Mouse (Mus musculus): ENCODE measurements around the gene Raet1e. TPM values are rescaled to one million over a fixed set of nuclear protein-coding genes. Genes with fewer than 3 reads are reported as not detected.
"Not testable (repeated sequence)": the region's sequence is repeated elsewhere in the genome, so short reads cannot be mapped to it uniquely, and the experiment has no call there.

Gene Raet1e
- total RNA-seq, 2 experiments from 2014 or later = not detected

GRCm38 (mm10) chr10:22272914-22273683 lies 114.7 kb downstream of the Raet1e start:
- DNase-seq (ENCODE audit: low spot score in 2 of 2) = not testable (repeated sequence)

DNA sequence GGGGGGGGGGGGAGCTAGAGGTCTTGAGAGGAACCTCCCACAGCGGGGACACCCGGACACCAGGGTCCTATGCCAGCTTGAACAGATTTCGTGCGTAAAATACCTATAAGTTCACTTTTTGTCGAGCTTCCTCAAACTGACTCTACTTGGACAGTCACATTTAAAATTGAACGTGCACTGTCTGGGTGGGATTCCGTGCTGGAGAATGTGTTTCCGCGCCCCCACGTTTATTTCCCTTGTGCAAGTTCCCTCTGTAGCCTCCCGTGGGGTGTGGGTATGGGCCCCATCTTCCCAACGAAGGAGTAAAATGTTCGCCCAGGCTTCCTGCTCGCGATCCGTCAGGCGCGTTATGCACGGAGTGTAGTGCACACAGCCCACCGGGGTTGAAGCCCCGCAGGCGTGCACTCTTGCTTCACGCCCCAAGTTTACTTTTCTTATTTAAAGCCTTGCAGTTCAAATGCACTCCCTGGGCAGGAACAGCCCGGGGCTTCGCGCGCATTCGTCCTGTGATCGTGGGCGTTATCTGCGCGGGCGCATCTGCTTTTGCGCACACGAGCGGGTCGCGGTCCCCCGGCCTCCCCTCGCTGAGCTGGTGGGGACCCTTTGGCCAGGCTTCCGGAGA lies 115.4 kb downstream of the Raet1e start:
- no peak for DNase-seq (ENCODE audit: low spot score in 2 of 2)

DNA sequence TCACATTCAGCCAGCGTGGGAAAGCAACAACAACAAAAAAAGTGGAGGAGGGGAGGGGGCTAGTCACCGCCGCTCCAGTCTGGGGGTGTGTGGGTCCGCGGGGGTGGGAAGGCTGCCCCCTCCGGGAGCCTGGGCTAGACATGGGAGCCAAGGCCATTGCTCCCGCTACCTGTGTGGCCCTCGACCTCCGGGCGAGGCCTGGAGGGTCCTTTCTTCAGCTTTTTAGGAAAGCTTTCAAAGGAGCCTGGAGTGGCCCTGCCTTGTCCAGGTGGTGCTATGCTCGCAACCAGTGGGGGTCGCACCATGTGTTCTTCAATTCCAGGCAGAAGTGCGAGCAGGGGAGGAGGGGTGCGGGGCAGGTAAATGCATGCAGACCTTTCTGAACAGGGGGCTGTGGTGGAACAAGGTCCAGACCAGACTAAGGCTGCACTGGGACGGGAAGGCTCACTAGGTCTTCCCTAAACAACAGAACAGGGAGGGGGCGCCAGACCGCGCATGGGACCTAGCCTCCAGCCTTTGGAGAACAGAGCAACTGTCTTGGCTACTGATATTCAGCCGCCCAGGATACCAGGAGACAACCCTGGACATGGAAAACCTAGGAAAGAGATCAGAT lies 116.2 kb downstream of the Raet1e start:
- DNase-seq (ENCODE audit: low spot score in 2 of 2) = no peak

DNA sequence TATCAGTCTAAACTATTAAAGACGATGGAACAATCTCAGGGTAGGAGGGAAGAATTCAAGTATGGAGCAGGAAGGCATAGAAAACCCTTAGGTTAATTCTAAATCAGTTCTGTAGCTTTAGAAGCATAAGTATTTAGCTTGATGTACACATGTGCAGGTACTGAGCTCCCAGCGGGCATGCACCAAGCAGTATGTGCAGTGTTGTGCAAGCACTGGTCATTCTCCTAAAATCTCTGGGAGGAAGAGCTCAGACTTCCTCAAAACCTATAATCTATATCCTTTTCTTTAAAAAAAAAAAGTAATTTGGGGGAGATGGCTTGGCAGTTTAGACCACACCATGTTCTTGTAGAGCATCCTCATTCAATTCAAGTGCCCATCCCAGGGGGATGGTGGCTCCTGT lies 120.1 kb downstream of the Raet1e start:
- not testable (repeated sequence) for DNase-seq (ENCODE audit: low spot score in 2 of 2)

DNA sequence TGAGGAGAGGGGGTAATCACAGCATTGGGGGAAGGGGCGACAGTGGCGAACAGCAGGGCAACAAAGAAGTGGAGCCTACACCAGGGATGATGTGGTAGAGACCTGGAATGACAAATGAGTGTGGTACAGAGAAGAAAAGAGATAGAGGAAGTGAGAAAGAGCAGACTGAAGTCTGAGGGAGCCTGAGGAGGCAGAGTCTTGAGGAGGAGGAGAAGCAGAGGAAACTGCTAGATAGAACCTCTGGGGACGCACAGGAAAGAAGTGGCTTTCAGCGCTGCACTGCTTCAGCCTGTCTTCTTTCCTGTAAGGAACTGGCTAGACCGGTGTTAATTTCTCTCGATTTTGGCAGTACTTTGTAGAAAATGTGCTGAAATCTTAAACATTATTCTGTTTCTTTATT lies 124.4 kb downstream of the Raet1e start:
- no peak for DNase-seq (ENCODE audit: low spot score in 2 of 2)

DNA sequence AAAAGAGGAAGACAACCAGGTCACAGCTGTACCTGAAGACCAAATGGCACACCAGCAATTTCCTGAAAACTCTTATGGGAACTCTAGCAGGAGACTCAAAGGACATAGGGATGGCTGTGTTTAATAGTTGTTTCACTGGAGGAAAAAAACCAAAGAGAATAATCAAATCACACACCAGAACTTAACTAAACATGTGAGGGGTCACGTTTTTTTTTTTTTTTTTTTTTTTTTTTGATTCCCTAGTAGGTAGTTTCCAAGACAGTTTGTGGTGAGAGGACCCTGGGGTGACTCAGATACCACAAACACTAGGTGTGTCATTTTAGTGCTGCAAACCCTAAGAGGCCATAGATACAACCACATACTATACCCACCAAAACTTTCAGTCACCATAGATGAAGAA lies 137.3 kb downstream of the Raet1e start:
- no peak for DNase-seq (ENCODE audit: low spot score in 2 of 2)

- no peak for DNase-seq (ENCODE audit: low spot score in 2 of 2)
These were observed 138.8 kb downstream of the Raet1e start for GRCm38 (mm10) chr10:22297033-22297762.

- DNase-seq (ENCODE audit: low spot score in 2 of 2) = no peak
These were observed 139.5 kb downstream of the Raet1e start for GRCm38 (mm10) chr10:22297766-22298461.

DNA sequence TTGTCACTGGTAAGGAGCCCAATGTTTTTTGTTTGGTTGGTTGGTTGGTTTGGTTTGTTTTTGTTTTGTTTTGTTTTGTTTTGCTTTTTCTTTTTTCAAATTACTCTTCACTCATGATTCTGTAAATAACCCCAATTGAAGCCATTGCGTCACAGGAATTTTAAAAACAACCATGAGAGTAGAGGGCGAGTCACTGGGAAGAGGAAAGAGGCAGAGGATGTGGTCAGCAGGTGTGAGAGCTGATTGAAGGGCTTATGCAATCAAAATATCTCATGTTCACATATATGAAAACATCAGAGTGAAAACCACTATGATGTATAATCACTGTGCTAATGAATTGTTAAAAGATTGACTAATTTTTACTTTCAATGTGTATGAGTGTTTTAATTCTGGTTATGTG lies 141.0 kb downstream of the Raet1e start:
- DNase-seq (ENCODE audit: low spot score in 2 of 2) = no peak

- DNase-seq (ENCODE audit: low spot score in 2 of 2) = no peak
These were observed 143.3 kb downstream of the Raet1e start for GRCm38 (mm10) chr10:22301641-22302040.

- no peak for DNase-seq (ENCODE audit: low spot score in 2 of 2)
These were observed 144.1 kb downstream of the Raet1e start for GRCm38 (mm10) chr10:22302344-22303057.

GRCm38 (mm10) chr10:22303736-22304135 lies 145.4 kb downstream of the Raet1e start:
- no peak for DNase-seq (ENCODE audit: low spot score in 2 of 2)

GRCm38 (mm10) chr10:22305801-22306200 lies 147.4 kb downstream of the Raet1e start:
- no peak for DNase-seq (ENCODE audit: low spot score in 2 of 2)

- no peak for DNase-seq (ENCODE audit: low spot score in 2 of 2)
These were observed 148.1 kb downstream of the Raet1e start for GRCm38 (mm10) chr10:22306452-22306851.

DNA sequence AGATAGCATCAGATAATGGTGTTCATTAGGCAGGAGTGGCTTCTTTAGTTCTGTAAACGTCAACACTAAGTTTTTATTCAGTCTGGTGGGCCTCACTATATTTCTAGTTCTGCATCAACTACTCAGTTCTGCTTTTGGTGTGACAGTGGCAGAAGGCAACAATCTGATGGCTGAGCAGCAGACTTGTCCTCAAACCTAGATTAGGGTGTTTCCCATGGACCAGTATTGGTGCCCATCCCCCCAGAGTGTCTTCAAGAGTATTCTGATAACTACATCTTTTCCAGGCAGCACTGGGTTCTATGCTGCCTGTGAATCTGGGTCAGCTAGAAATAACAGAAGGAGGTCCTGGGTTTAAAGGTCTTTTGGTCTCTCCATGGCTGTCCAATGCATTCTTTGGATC lies 149.9 kb downstream of the Raet1e start:
- DNase-seq (ENCODE audit: low spot score in 2 of 2) = no peak

DNA sequence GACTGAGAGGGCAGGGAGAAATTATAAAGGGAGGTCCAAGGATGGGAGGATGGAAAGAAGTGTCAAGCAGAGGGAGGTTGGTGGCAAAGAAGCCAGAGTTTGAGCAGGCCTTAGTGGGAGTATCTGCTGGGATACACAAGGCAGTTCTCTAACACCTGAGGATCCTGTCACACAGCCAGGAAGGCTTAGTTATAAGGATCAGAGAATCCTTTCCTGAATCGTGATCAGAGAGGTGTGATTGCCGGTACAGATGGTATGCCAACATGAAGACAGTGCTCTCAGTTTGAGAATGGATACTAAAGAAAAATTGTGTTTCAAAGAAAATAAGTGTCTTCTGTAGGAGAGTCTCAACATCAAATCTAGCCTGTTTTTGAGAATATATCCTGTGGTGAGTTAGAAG lies 164.5 kb downstream of the Raet1e start:
- no peak for DNase-seq (ENCODE audit: low spot score in 2 of 2)

GRCm38 (mm10) chr10:22345721-22346120 lies 187.4 kb downstream of the Raet1e start:
- not testable (repeated sequence) for DNase-seq (ENCODE audit: low spot score in 2 of 2)

GRCm38 (mm10) chr10:22353548-22354195 lies 195.3 kb downstream of the Raet1e start:
- DNase-seq (ENCODE audit: low spot score in 2 of 2) = not testable (repeated sequence)

DNA sequence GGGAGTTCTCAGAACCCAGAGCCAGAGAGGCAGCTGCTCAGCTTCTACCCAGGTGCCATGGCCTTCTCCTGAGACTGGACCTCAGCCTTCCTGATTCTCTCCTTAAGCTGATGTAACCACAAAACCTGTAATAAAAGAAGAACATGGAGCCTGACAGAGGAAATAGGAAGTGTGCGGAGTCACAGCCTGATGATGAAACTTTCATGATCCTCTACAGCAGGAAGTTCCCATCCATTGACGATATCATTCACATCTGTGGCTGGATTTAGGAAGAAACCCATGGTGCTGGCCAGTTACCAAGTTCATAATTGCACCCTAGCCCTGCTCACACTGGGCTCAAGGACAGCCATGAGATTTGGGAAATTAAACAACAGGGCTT lies 195.8 kb downstream of the Raet1e start:
- DNase-seq (ENCODE audit: low spot score in 2 of 2) = not testable (repeated sequence)

DNA sequence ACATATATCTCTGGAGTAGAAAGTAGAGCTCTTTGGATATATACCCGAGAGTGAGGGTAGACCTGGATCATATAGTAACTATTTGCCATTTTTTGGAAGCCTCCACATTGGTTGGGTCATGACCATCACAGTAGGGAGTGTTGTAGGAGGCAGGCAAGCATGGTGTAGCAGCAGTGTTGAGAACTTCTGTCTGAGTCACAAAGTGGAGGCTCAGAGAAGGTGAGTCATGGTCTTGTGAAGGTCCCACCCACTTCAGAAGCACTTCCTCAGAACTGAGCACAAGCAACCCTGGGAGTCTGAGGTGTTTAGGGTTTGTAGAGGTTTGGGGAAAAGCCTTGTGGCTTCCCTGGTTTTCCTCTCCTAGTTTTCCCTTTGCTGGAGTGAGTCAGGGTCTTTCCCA lies 199.0 kb downstream of the Raet1e start:
- not testable (repeated sequence) for DNase-seq (ENCODE audit: low spot score in 2 of 2)

Data from layer of hippocampus, postnatal 10 days (tissue).